Mouse (Mus musculus) myocyte (in vitro differentiated cells): Measurements from ENCODE around the gene Hist1h3g.
"Not testable (repeated sequence)": the region's sequence is repeated elsewhere in the genome, so short reads cannot be mapped to it uniquely, and the experiment has no call there.

Experiments
- CEBPB ChIP-seq: IDR thresholded peaks from 2 replicates; pipeline ENCODE4 v1.6.1; 2011; ENCODE audit warnings: mild to moderate bottlenecking, moderate library complexity; ENCODE audit not compliant: poor library complexity, insufficient read depth, severe bottlenecking
- E2F4 ChIP-seq: IDR thresholded peaks from one replicate; pipeline ENCODE4 v1.6.1; 2011; ENCODE audit warnings: mild to moderate bottlenecking, control low read depth, moderate library complexity; ENCODE audit not compliant: insufficient read depth
- MAX ChIP-seq: IDR thresholded peaks from one replicate; pipeline ENCODE4 v1.6.1; 2011; ENCODE audit warnings: low read depth, mild to moderate bottlenecking, control low read depth
- MYOD1 ChIP-seq, 3 experiments: IDR thresholded peaks; one replicate each; pipeline ENCODE4 v1.6.1; 2011; ENCODE audit warnings: control low read depth in 2 of 3, low read depth in 2 of 3, mild to moderate bottlenecking in 2 of 3, moderate library complexity in 1 of 3; ENCODE audit not compliant: insufficient read length in 2 of 3, control insufficient read depth in 1 of 3
- MYOG ChIP-seq, 3 experiments: IDR thresholded peaks; one replicate each; pipeline ENCODE4 v1.6.1; 2011; ENCODE audit warnings: control low read depth in 2 of 3, low read depth in 2 of 3, mild to moderate bottlenecking in 2 of 3; ENCODE audit not compliant: insufficient read length in 2 of 3, control insufficient read depth in 1 of 3, insufficient read depth in 1 of 3
- POLR2A ChIP-seq: IDR thresholded peaks from one replicate; pipeline ENCODE4 v1.6.1; 2011; ENCODE audit warnings: low read depth, mild to moderate bottlenecking, control low read depth, moderate library complexity; ENCODE audit not compliant: insufficient read length
- POLR2AphosphoS2 ChIP-seq: IDR thresholded peaks from one replicate; pipeline ENCODE4 v1.6.1; 2011; ENCODE audit warnings: low read depth, control low read depth; ENCODE audit not compliant: insufficient read length
- TCF12 ChIP-seq: IDR thresholded peaks from one replicate; pipeline ENCODE4 v1.6.1; 2011; ENCODE audit warnings: mild to moderate bottlenecking, control low read depth; ENCODE audit not compliant: poor library complexity, insufficient read depth, severe bottlenecking
- TCF3 ChIP-seq: IDR thresholded peaks from one replicate; pipeline ENCODE4 v1.6.1; 2011; ENCODE audit warnings: low read depth, control low read depth; ENCODE audit not compliant: insufficient read length
- USF1 ChIP-seq: IDR thresholded peaks from one replicate; pipeline ENCODE4 v1.6.1; 2011; ENCODE audit warnings: low read depth, mild to moderate bottlenecking, control low read depth, moderate library complexity

DNA sequence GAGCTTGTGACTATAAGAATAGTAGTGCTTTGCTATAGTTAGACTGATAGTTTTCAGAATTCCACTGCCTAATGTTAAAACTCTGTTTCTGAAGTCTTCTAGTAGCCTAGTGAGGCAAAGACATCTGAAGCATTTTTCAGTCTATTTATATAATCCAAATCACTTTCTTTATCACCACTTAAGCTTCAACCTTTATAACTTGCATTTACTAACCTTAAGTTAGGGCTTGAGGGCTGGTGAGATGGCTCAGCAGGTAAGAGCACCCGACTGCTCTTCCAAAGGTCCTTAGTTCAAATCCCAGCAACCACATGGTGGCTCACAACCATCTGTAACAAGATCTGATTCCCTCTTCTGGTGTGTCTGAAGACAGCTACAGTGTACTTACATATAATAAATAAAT is 4.6 kb downstream of the Hist1h3g start:
- not testable (repeated sequence) for TF ChIP-seq POLR2A; POLR2AphosphoS2; E2F4; TCF12; MAX; MYOD1 (IDR thresholded peaks at IDR 0.05; ENCODE audit: control insufficient read depth in 1 of 3, insufficient read length in 2 of 3, low read depth in 2 of 3); TCF3; MYOG (IDR thresholded peaks at IDR 0.05; ENCODE audit: control insufficient read depth in 1 of 3, insufficient read depth in 1 of 3, insufficient read length in 2 of 3, low read depth in 2 of 3); USF1; CEBPB
